Mouse (Mus musculus): ENCODE measurements around the gene Osbpl2.

Gene Osbpl2

DNA sequence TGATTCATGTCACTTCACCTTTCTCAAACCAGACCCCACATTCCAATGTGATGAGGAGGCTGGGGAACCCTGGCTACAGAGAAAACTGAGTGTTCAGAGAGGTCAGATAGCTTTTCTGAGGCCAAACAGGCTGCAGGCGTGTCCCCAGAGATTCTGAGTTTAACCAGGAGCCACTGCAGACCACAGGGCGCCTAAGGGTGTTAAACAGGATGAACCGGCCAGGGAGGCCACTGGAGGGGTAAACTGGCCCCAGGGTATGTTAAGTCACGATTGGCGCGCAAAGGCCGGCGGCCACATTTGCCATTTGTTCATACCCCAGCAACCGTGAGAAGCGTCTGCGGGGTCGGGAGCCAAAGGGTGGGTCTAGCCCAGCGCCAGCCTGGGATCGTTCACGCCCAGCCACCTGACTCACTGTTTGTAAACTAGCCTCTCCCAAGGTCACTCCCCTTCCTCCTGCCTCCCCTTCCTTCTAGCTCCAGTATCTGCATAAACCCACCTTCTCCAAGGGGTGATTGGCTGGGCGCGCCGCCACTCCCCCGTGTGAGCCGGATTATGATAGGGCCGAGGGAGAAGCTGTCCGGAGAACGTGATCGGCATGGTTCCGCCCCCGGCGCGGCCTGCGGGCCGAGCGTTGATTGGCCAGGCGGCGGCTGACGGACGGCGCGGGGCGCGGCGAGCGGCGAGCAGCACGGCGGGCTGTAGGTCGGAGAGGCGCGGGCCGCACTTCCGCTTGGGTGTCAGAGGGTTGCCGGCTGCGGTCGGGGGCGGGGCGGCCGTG is at the start of gene Osbpl2:
Osbpl2 (plus strand) TSS at position 646 of the 778 bp plus-strand sequence.
- in situ Hi-C loops (cut with MboI, MseI) = no loop called here

DNA sequence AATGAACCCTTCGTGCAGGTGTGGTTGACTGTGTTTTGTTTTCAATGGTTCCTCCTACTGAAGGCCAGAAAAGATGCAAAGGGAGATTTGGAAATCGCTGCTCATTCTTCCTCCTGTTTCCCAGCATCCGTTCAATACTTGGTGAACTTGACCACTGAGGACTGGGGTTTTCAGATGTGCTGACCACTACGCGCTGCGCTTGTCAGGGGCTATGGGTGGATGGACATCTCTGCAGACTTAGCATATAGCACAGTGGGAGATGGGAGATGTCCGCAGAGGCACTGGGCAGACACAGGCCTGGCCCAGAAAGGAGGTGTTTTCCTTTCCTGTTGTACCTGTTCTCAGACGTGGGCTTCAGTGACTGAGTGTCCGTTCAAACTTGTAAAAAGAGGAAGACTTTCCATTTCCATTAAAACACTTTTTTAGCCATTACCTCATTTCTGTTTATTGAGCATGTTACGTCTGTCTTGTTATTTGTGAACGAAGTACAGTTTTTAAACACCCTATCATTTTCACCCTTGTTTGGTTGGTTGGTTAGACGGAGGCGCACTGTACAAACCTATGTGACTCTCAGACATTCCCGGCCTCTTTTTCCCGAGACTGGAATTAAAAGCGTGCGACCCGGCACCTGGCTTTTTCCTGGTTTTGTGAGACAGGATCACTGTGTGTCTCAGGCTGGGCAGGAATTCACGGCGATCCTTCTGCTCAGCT is 49.2 kb upstream of the Osbpl2 start:
- in situ Hi-C loops (cut with MboI, MseI) = no loop called here

DNA sequence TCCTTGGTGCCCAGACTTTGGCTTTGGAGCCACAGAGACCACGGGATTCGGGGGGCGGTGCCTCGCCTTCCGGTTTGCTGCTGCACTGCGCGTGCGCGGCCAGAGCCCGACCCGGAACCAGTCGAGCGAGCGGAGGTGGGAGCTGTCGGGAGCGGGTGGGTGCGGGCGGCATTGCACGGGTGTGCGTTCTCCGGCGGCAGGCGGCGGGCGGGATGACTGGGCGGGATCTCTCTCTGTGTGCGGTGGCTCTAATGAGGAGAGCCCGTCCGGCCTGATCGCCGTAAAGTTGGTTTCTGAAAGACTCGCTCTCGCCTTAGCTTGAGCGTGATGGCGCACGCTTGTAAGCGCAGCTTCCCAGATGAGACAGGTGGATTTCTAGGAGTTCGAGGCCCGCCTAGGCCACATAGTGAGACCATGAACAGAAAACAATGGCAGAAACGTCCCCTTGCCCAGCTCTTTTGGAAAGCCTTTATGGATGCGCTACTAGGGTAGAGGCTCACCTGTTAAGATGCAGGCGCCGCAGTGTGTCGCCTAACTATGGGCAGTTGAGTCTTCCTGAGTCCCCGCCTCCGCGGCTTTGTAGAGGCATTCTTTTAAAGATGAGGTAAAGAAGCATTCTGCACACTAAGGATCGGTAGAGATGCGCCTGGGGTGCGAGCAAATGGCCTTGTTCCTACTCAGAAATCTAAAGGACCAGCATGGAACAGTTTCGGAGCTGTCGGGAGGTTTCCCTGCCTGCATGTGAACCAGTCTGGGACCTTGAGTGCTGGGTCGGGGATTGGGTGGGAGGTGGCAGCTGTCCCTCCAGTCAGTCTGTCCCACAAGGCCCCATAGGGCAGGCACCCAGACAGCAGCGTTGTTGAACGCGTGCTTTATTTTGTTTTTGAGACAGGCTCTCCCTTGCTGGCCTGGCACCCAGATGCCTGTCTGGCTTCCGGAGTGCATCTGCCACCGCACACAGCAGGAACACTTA is 48.3 kb upstream of the Osbpl2 start, which contains the start of gene Mtg2:
Mtg2 (plus strand) TSS at position 108 of the 973 bp plus-strand sequence.
- in situ Hi-C loops (cut with MboI, MseI) = no loop called here

DNA sequence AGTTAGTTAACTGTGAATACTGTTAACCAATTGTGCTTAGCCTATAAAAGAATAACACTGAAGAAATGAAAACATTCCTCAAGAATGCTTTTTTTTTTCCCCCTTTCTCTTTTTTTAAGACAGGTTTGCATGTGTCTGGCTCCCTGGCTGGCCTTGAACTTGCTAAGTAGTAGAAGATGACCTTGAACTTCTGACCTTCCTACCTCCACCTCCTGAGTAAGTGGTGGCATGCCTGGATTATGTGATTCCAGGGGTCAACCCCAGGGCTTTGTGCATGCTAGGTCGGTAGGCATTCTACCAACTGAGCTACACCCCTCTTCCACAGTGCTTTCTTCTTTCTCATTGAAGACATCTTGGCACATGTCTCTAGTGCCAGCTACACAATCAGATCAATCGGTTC is 47.4 kb upstream of the Osbpl2 start:
- in situ Hi-C loops (cut with MboI, MseI) = no loop called here

DNA sequence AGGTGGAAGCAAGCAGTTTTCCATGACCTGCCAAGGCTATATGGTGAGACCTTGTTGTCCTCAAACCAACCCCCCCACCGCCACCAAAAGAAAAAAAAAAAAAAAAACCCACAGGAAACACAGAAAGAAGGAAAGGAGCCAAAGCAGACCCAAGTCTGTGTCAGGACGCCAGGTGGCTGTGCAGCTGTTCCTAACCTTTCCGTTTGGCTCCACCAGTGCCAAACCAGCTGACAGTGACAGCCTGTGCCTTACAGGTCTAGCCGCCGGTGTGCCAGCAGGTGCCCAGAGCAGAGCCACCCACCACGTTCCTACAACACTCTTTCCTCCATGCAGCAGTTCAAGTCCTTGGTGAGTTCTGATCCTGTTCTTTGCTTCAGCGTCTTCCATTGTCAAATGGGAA is 46.2 kb upstream of the Osbpl2 start:
- in situ Hi-C loops (cut with MboI, MseI) = no loop called here

DNA sequence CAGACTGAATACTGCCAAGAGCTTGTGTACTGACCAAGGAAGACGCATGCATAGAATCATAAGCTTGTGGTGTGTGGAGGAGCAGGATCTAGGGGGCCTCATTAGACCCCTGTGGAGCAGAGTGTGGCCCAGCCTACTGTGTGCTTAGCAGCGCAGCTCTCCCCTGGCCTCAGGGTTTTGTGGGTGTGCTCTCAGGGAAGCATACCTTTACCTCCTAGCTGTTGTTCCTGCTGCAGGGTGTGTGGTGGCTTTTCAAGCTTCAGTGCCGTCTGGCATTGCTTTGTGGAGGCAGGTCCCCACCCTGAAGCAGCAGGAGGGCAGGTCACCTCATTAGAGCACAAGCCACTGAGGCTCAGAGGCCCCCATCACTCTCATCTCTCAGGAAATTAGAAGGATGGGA is 41.5 kb upstream of the Osbpl2 start:
- in situ Hi-C loops (cut with MboI, MseI) = no loop called here

DNA sequence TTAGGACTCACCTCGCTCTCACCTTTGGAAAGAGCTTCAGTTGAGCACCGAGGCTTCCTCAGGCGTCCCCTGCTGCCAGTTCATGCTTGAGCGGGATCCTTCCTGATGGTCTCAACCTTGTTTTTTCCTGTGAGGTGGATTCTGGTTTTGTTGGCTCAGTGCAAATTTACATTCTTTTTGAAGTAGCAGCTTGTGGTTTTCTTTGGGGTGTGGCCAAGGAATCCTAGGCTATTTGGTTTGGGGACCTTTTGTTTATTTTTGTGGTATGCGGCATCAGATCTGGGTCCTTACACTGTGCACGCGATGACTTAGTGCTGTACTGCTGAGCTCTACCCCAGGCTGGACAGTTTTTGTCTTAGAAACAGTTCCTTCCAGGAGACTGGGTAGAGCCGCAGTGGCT is 38.4 kb upstream of the Osbpl2 start:
- in situ Hi-C loops (cut with MboI, MseI) = no loop called here

DNA sequence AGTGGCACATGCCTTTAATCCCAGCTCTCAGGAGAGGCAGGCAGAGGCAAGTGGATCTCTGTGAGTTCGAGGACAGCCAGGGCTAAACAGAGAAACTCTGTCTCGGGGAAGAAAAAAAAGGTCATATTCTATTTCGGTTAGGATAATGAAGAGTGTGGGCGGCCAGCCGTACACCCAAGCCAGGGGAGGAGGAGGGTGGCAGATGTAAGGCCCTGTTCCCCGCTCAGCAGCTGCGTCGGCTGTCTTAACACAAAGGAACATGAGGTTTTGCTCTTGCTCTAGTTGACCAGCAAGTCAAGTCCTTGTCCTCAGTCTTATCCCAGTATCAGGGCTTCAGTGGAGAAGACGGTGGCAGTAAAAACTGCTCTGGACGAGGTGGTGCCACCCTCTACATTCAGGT is 36.0 kb upstream of the Osbpl2 start:
- in situ Hi-C loops (cut with MboI, MseI) = no loop called here

DNA sequence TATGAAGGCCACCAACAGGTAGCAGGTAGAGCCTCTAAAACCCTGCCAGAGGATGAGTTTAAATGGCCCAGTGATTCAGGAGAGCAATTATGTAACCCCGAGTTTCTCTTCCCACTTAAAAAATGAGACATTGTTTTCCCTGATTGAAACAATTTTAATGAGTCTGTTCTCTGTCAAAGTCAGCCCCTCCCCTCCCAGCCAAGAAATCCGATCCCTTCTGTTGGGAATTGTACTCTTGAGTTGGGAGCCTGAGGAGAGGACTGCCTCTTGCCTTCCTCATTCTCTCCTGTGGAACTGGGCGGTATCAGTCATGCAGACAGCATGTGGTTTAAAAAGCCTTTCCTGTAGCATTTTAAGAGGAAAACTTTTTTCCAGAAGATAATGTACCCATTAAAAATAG is 34.5 kb upstream of the Osbpl2 start:
- in situ Hi-C loops (cut with MboI, MseI) = no loop called here

DNA sequence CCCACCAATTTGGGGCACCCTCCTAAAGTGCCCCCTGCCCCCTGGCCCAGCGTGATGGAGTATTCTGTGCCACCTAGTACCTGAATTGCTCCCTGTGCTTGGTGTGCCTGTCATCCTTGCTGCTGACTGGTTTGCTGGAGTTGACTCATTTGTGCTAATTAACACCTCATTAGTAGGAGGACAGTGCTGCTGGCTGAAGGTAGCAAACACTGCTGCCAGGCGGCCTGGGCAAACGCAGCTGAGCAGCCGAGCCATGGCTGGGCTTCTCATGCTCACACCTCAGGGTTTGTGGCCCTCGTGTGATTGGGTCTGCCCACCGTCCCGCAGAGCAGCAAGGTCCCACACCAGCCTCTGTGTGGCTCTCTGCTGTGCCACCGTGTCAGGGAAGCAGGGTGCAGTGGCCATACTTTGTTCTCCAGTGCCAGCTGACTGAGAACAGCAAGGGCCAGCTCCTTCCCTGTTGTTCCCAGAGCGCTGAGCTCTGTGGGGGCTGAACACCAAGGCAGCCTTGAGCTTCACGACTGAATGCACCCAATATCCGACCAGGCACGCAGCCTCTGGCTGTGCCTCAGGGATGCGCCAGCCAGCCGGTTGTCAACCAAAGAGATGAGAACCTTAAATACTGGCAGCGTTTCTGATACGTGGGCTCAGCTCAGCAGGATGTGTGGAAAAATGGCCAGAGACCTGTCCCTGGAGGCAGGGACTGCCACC is 33.0 kb upstream of the Osbpl2 start:
- in situ Hi-C loops (cut with MboI, MseI) = no loop called here

DNA sequence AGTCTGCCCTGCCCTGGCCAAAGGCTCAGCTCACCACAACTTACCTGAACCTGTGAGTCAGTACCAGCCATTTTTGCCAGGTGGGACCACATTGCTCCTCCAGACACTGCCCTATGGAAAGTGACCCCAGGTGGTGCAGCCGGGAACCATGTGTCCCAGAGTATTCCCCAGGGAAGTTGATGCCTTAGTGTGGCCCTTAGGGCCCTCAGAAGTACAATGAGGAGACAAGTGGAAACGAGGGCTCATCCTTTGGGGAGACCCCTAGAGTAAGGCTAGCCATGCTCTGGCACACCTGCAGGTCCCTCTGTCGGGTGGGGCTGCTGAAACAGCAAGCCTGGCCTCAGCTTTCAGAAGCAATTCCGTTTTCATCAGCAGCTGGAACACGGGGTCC is 32.5 kb upstream of the Osbpl2 start:
- in situ Hi-C loops (cut with MboI, MseI) = no loop called here

DNA sequence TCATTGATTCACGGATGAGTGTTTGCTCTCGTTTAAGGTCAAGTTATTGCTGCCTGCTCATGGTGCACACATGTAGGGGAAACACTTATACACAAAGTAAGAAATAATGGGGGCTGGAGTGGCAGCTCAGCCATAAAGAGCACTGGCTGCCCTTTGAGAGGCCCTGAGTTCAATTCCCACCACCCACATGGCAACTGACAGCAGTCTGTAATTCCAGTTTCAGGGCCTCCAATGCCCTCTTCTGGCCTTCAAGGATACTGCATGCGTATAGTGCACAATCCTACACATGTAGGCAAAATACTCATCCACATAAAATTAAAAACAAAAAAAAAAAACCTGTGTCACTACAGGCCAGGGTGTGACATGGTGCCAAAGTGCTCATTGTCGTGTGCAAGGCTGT is 31.6 kb upstream of the Osbpl2 start:
- in situ Hi-C loops (cut with MboI, MseI) = no loop called here

DNA sequence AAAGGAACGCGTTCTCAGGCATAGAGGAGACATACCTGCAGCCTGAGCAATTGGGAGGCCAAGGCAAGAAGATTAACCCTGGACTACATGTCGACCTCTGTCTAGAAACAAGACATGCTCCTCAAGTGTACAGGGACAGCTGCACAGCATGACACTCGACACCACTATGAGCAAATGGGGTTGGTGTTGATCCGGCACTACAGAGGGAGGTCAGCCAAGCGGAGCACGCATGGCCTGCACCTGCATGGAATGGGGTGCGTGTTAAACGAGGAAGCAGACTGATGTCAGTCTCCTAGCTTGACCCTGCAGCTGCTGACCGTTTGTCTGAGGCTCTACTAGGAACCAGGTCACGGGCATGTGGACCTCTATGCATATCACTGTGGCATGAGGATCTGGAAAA is 28.8 kb upstream of the Osbpl2 start:
- in situ Hi-C loops (cut with MboI, MseI) = no loop called here

DNA sequence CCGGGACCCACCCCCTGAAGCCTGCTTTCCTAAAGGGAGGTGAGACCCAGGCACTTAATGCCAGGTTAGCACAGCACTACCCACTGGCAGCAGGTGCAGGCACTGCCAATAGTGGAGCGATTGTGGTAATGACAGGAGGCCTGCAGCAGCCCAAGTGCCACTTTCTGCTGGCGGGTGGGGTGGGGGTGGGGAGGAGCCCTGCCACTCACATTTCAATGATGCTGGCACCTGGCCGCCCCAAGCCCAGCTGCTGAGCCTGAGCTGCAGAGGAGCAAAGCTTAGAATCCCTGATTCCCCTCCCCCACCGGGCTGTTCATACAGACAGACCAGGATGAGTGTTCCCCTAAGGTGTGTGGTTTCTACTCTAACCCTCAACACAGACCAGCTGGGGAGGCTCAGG is 23.4 kb upstream of the Osbpl2 start:
- in situ Hi-C loops (cut with MboI, MseI) = no loop called here

DNA sequence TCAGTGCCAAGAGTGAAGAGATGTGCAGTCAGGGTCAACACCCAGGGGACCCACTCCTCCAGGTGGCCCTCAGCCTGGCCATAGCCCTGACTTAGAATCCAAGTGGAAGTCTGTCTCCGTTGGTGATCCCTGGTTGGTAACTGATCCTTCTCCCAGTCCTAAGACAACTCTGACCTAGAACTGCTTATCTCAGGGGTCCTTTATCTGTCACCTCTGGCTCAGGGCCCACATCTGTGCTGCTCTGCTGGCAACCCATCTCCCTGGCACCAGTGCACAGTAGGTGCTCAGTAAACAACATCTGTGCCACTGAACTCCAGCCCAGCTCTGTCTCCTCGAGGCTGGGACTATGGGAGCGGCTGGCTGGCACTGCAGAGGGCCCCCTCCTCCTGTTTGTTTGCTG is 21.5 kb upstream of the Osbpl2 start:
- in situ Hi-C loops (cut with MboI, MseI) = no loop called here

DNA sequence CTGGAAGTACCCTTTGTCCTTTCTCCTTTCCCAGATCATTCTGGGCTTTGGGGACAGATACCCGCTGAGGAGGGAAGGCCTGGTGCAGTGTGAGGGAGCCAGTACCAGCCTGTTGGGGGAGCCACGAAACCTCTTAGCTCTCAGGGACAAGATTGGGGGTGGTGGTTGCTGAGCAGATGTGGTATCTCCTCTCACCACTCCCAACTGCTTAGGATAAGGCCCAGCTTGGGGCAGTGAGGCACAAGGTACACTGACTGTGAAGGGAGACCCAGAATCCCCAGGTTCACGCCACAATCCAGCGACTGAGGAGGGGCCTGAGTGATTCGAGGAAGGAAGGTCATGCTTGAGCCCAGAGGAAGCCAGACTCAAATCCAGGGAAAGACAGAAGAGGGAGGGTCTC is 20.9 kb upstream of the Osbpl2 start:
- in situ Hi-C loops (cut with MboI, MseI) = no loop called here

DNA sequence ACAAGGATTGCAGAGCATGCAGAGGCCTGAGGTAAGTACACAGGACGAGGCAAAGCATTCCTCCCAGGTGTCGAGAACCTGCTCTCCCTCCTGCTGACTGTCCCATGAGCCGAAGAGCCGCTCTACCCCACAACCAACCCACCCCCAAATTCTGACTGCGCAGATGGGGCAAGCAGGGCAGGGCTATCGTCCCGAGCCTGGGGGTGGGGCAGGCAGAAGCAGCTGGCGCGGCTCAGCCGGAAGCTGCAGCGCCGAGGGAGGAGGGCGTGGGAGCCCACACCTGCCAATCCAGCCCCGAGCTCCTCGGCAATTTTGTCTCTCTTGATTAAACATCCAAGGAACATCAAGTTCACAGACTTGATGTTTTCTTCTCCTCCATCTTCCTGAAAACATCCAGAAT is 19.6 kb upstream of the Osbpl2 start:
- in situ Hi-C loops (cut with MboI, MseI) = no loop called here

DNA sequence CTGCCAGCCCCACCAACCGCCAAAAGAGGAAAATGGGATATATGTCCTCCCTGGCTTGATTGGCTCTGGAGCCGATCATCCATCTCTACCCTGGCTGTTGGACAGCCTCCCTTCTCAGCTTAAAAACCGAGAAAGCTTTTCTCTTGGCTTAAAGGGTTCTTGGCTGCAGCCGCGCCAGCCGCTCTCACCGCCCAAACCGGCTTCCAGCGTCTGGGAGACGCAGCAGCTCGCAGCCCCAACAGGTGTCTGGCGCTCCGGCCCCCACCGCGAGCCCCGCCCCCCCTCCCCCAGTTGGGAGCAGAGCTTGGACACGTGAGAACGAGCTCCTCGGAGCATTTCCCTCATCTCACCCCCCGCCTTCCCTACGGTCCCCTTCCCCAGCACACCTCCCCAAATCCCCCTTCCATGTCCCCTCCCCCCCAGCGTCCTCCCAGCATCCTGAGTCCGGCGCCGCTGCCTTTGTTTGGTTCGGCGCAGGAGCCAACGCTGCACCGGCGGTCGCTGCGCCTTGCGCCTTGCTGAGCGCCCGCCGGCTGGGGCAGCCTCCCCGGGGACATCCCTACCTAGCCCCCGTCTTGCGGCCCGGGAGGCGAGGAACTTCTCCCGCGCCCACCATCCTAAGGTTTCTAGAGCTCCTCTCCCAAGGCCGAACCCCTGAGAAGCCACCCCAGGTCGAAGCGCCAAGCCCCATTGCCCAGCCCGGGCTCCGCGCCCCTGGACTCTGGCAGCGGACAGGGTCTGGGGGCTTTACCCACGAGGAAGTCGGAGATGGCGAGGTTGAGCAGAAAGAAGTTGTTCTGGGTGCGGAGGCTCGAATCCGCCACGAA is 15.7 kb upstream of the Osbpl2 start:
- in situ Hi-C loops (cut with MboI, MseI) = no loop called here

DNA sequence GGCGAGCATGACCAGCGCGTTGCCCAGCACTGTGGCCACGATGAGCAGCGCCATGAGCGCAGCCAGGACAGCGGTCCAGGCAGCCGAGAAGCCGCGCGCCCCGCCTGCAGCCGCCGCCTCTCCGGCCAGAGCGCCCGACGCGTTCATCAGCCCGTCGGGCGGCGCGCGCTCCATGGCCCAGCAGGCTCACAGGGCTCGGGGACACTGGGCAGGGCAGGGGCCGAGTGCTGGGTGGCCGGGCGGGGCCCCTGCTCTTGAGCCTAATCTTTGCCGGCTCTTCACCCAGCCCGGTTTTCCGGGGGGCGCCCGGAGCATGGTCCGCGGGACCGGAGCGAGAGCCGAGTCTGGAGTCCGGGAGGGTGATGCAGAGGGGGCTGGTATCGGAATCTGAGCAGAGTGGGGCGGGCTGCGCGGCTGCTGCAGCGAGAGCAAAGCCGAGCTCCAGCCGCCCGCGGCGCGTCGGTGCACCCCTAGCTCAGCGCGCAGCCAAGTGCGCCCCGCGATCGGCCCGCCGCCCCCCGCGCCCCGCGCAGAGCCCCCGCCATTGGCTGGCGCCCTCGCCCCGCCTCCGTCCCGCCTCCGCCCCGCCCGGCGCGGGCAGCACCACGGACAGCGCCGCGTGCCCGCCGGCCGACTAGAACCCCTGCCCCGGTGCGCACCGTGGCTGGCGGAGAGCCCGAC is 15.0 kb upstream of the Osbpl2 start, which contains the start of gene Hrh3:
Hrh3 (minus strand) TSS at position 511 of the 681 bp plus-strand sequence.
- in situ Hi-C loops (cut with MboI, MseI) = no loop called here

Data from T-helper 1 cell (primary cell).